Mouse (Mus musculus) heart, postnatal 0 days (tissue): ENCODE results near the gene Tgfb1. TPM values are rescaled to one million over a fixed set of nuclear protein-coding genes. Genes with fewer than 3 reads are reported as not detected.

Experiments
- ATAC-seq: fragments of 200-750 bp; cut with Nextera tagmentation; 2 replicates; pipeline ENCODE4 v1.8.0; 2017; ENCODE audit warnings: low read depth, moderate number of reproducible peaks, moderate library complexity; ENCODE audit not compliant: insufficient read depth
- DNase-seq: peaks from one replicate; pipeline ENCODE4 v3.0.0-alpha.2; 2016; ENCODE audit warnings: low spot score
- H3K27ac ChIP-seq: fragments of 300-500 bp; sonication (generic); 2 replicates; pipeline ENCODE4 v1.5.1; 2014; ENCODE audit warnings: low read depth, mild to moderate bottlenecking
- H3K27me3 ChIP-seq: fragments of 300-500 bp; sonication (generic); 2 replicates; pipeline ENCODE4 v1.6.1; 2014; ENCODE audit warnings: low read length, mixed read lengths; ENCODE audit not compliant: control insufficient read depth, insufficient read depth
- H3K36me3 ChIP-seq: fragments of 300-500 bp; sonication (generic); replicated peaks from 2 replicates; pipeline ENCODE4 v1.6.1; 2014; ENCODE audit warnings: low read length, mixed read lengths; ENCODE audit not compliant: control insufficient read depth, insufficient read depth
- H3K4me1 ChIP-seq: fragments of 300-500 bp; sonication (generic); 2 replicates; pipeline ENCODE4 v1.6.1; 2014; ENCODE audit warnings: antibody characterized with exemption; ENCODE audit not compliant: control insufficient read depth, insufficient read depth
- H3K4me2 ChIP-seq: fragments of 300-500 bp; sonication (generic); 2 replicates; pipeline ENCODE4 v1.6.1; 2014; ENCODE audit warnings: low read depth, mild to moderate bottlenecking, low read length, moderate library complexity
- H3K4me3 ChIP-seq: fragments of 300-500 bp; sonication (generic); 2 replicates; pipeline ENCODE4 v1.5.1; 2014; ENCODE audit warnings: low read depth, low read length
- H3K9ac ChIP-seq: fragments of 300-500 bp; sonication (generic); replicated peaks from 2 replicates; pipeline ENCODE4 v1.6.1; 2014; ENCODE audit warnings: low read depth, low read length, mixed read lengths
- H3K9me3 ChIP-seq: fragments of 300-500 bp; sonication (generic); replicated peaks from 2 replicates; pipeline ENCODE4 v1.6.1; 2016; ENCODE audit warnings: low read length; ENCODE audit not compliant: control insufficient read depth
- CTCF ChIP-seq: IDR thresholded peaks from 2 replicates; pipeline ENCODE4 v1.5.1; 2016; ENCODE audit warnings: antibody characterized with exemption, control low read depth, low read depth
- EP300 ChIP-seq: IDR thresholded peaks from 2 replicates; pipeline ENCODE4 v1.6.1; 2016; ENCODE audit warnings: antibody characterized with exemption, low read depth
- WGBS: fragments of 180-500 bp; shearing (Covaris S2); extraction: QIAGEN DNeasy Blood & Tissue Kit; methylation state at CpG from one replicate; pipeline ENCODE4 v1.1.7; 2014; 5-methylcytosine and 5-hydroxymethylcytosine counted together
- polyA plus RNA-seq: library from polyadenylated mRNA; unstranded; fragments of >200 nt; fragmentation: Nextera tagmentation; extraction: Ambion mirVana; gene quantifications from 2 replicates; pipeline ENCODE4 v1.2.1, GENCODE M21; 2015
- total RNA-seq: library from RNA; depleted of rRNA; stranded (reverse); fragments of >200 nt; gene quantifications from 2 replicates; pipeline ENCODE4 v1.2.3, GENCODE M21; 2014; ENCODE audit warnings: low replicate concordance

The Tgfb1 gene
- total and polyA plus RNA-seq, 2 experiments from 2014 or later: 2.6 to 10.7 TPM

- Histone ChIP-seq H3K4me3 (no peak overlapping the region), H3K4me1 (peaks cover 36% of the 10 kb centered on the region), H3K9me3 (no peaks in the 10 kb centered on the region), H3K4me2 (no peak overlapping the region), H3K27ac (peak overlapping the region; percentile 81), H3K9ac (no peak overlapping the region), H3K27me3 (no peaks in the 10 kb centered on the region), H3K36me3 (peaks cover 46% of the 10 kb centered on the region)
- DNase-seq: peak; percentile 67
- TF ChIP-seq EP300: no peak
- TF ChIP-seq CTCF: no peak
- ATAC-seq: peak; percentile 46
- WGBS: 29% methylated on average over 7 of the region's 7 CpGs
Measured at GRCm38 (mm10) chr7:25711731-25712197, 25.0 kb downstream of the Tgfb1 start.

GRCm38 (mm10) chr7:25712801-25713200 lies 26.0 kb downstream of the Tgfb1 start:
- no peaks in the 10 kb centered on the region for H3K27me3 ChIP-seq
- DNase-seq (no peak), ATAC-seq (no peak)
- H3K9me3 ChIP-seq: no peaks in the 10 kb centered on the region
- no peak overlapping the region for H3K4me2 ChIP-seq
- H3K4me3 ChIP-seq: no peak overlapping the region
- H3K4me1 ChIP-seq: peaks cover 31% of the 10 kb centered on the region
- no peak overlapping the region for H3K27ac ChIP-seq
- no peak for TF ChIP-seq CTCF
- no peak for TF ChIP-seq EP300
- no peak overlapping the region for H3K9ac ChIP-seq
- H3K36me3 ChIP-seq: peaks cover 46% of the 10 kb centered on the region
- WGBS: 76% methylated on average over 9 of the region's 9 CpGs

GRCm38 (mm10) chr7:25714581-25714980 lies 27.8 kb downstream of the Tgfb1 start:
- H3K9ac ChIP-seq: no peak overlapping the region
- H3K4me1 ChIP-seq: peaks cover 42% of the 10 kb centered on the region
- 82% methylated on average over 8 of the region's 8 CpGs for WGBS
- no peak overlapping the region for H3K4me3 ChIP-seq
- H3K36me3 ChIP-seq: peaks cover 46% of the 10 kb centered on the region
- no peak overlapping the region for H3K27ac ChIP-seq
- DNase-seq (no peak), ATAC-seq (no peak)
- TF ChIP-seq EP300: no peak
- no peak for TF ChIP-seq CTCF
- no peak overlapping the region for H3K4me2 ChIP-seq
- no peaks in the 10 kb centered on the region for H3K9me3 ChIP-seq
- no peaks in the 10 kb centered on the region for H3K27me3 ChIP-seq

- Histone ChIP-seq H3K27ac (no peak overlapping the region), H3K4me2 (no peak overlapping the region), H3K9me3 (no peaks in the 10 kb centered on the region), H3K36me3 (peaks cover 52% of the 10 kb centered on the region), H3K9ac (no peak overlapping the region), H3K27me3 (no peaks in the 10 kb centered on the region), H3K4me1 (peaks cover 32% of the 10 kb centered on the region), H3K4me3 (no peak overlapping the region)
- ATAC-seq (no peak), DNase-seq (no peak)
- WGBS: 92% methylated on average over 21 of the region's 22 CpGs
- TF ChIP-seq EP300 (no peak), CTCF (no peak)
Measured at GRCm38 (mm10) chr7:25715731-25716271, 29.0 kb downstream of the Tgfb1 start.

- H3K4me3 ChIP-seq: no peak overlapping the region
- no peak for DNase-seq
- peaks cover 18% of the 10 kb centered on the region for H3K4me1 ChIP-seq
- 82% methylated on average over 3 of the region's 3 CpGs for WGBS
- H3K36me3 ChIP-seq: peaks cover 57% of the 10 kb centered on the region
- ATAC-seq: no peak
- no peaks in the 10 kb centered on the region for H3K9me3 ChIP-seq
- H3K27ac ChIP-seq: no peak overlapping the region
- no peaks in the 10 kb centered on the region for H3K27me3 ChIP-seq
- TF ChIP-seq CTCF: no peak
- no peak for TF ChIP-seq EP300
- H3K9ac ChIP-seq: no peak overlapping the region
- H3K4me2 ChIP-seq: no peak overlapping the region; the same call in 1 of the 2 replicates
Measured at GRCm38 (mm10) chr7:25717478-25717877, 30.7 kb downstream of the Tgfb1 start.

GRCm38 (mm10) chr7:25718788-25719417 lies 32.1 kb downstream of the Tgfb1 start, which contains the start of gene Ccdc97:
Gene Ccdc97, minus strand, starts transcription at chr7:25719088.
- peak within 1 kb of the TSS; percentile 85 for H3K4me3 ChIP-seq
- TF ChIP-seq CTCF (no peak), EP300 (peak; percentile 7; the same call in 1 of the 2 replicates)
- H3K4me1 ChIP-seq: peaks cover 18% of the 10 kb centered on the region
- no peaks in the 10 kb centered on the region for H3K9me3 ChIP-seq
- peaks cover 57% of the 10 kb centered on the region for H3K36me3 ChIP-seq
- 3% methylated on average over 32 of the region's 32 CpGs for WGBS
- ATAC-seq (peak; percentile 87), DNase-seq (peak; percentile 93)
- H3K4me2 ChIP-seq: peak within 1 kb of the TSS; percentile 87
- H3K27ac ChIP-seq: peak within 1 kb of the TSS; percentile 93
- no peaks in the 10 kb centered on the region for H3K27me3 ChIP-seq
- peak within 1 kb of the TSS; percentile 71 for H3K9ac ChIP-seq
